Mouse (Mus musculus) forebrain, embryonic 15.5 days (tissue): Measurements from ENCODE around the gene Ednrb. TPM values are rescaled to one million over a fixed set of nuclear protein-coding genes. Genes with fewer than 3 reads are reported as not detected.
A peak's percentile ranks its signal among the peaks of the same experiment; 100 is the strongest.

ENCODE experiments used
- ATAC-seq: fragments of 200-750 bp; cut with Nextera tagmentation; replicated peaks from 2 replicates; pipeline ENCODE4 v1.8.0; 2017; ENCODE audit warnings: mild to moderate bottlenecking, moderate TSS enrichment, moderate library complexity
- H3K27ac ChIP-seq: fragments of 300-500 bp; sonication (generic); replicated peaks from 2 replicates; pipeline ENCODE4 v1.5.1; 2015; ENCODE audit warnings: mild to moderate bottlenecking, inconsistent platforms
- H3K27me3 ChIP-seq: fragments of 300-500 bp; sonication (generic); 2 replicates; pipeline ENCODE4 v1.6.1; 2015; ENCODE audit warnings: inconsistent platforms
- H3K36me3 ChIP-seq: fragments of 300-500 bp; sonication (generic); 2 replicates; pipeline ENCODE4 v1.6.1; 2015; ENCODE audit warnings: mild to moderate bottlenecking, inconsistent platforms
- H3K4me1 ChIP-seq: fragments of 300-500 bp; sonication (generic); 2 replicates; pipeline ENCODE4 v1.6.1; 2015; ENCODE audit warnings: inconsistent platforms
- H3K4me2 ChIP-seq: fragments of 300-500 bp; sonication (generic); replicated peaks from 2 replicates; pipeline ENCODE4 v1.6.1; 2015; ENCODE audit warnings: mild to moderate bottlenecking, inconsistent platforms
- H3K4me3 ChIP-seq: fragments of 300-500 bp; sonication (generic); 2 replicates; pipeline ENCODE4 v1.5.1; 2015; ENCODE audit warnings: mild to moderate bottlenecking, inconsistent platforms
- H3K9ac ChIP-seq: fragments of 300-500 bp; sonication (generic); replicated peaks from 2 replicates; pipeline ENCODE4 v1.6.1; 2015; ENCODE audit warnings: mild to moderate bottlenecking, inconsistent platforms
- H3K9me3 ChIP-seq: fragments of 300-500 bp; sonication (generic); 2 replicates; pipeline ENCODE4 v1.6.1; 2016; ENCODE audit warnings: inconsistent platforms
- WGBS: fragments of 180-500 bp; shearing (Covaris S2); methylation state at CpG from one replicate; pipeline ENCODE4 v1.1.7; 2015; ENCODE audit warnings: mixed read lengths; 5-methylcytosine and 5-hydroxymethylcytosine counted together
- polyA plus RNA-seq: library from polyadenylated mRNA; unstranded; fragments of >200 nt; fragmentation: Nextera tagmentation; extraction: Ambion mirVana; gene quantifications from 2 replicates; pipeline ENCODE4 v1.2.1, GENCODE M21; 2015

The Ednrb gene
- polyA plus RNA-seq, 1 experiment from 2014 or later, result 61.8 TPM

DNA sequence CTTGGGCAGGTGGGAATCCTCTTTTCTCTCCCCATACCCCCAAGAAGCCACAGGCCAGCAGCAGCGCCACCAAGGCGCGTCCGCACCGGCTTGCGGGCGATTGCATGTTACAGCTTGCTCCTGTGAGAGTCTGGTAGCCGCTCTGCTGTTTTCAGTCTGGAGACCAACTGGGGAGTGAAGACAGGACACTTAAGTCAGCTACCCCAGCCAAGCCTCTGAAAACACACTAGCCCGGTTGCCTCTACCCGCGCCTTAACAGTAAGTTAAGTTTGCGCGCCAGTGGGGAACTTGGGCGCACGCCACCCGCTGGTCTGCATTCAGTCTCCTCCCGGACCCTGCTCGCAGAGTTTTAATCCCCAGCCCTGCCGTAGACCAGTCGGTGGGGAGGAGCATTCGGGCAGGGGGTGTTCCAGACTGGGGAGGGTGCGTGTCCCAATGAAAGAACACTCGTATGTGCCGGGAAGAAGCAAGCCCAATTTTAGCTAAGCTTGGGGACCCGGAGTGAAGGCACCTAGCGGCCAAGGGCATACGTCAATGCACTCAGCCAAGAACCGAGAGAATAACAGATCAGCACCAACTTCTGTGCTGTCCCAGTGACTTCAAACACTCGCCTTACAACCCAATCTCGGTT lies 716 bp downstream of the Ednrb start:
- Histone ChIP-seq H3K4me3 (peak overlapping the region; percentile 55), H3K27me3 (no peaks in the 10 kb centered on the region), H3K27ac (peak overlapping the region; percentile 59), H3K36me3 (no peaks in the 10 kb centered on the region), H3K4me2 (peak overlapping the region; percentile 98), H3K4me1 (peaks cover 18% of the 10 kb centered on the region), H3K9ac (peak overlapping the region; percentile 51), H3K9me3 (no peaks in the 10 kb centered on the region)
- under 1% methylated on average over 30 of the region's 30 CpGs for WGBS
- peak; percentile 81 for ATAC-seq

DNA sequence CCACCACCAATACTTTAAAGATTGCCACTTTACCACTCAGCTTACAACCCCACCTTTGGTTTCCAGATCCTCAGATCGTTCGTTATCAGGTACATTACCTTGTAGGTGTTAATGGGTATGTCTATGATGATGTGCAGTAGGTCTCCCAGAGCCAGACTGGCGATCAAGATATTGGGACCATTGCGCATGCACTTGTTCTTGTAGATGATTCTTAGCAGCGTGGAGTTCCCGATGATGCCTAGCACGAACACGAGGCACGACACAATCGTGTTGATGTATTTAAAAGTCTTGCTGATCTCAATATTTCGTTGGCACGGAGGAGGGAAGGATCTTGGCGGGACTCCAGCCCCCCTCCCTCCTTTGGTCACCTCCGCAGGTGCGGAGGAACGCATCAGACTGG lies 1.3 kb downstream of the Ednrb start:
- no peaks in the 10 kb centered on the region for H3K27me3 ChIP-seq
- WGBS, result 6% methylated on average over 16 of the region's 16 CpGs
- H3K36me3 ChIP-seq, result no peaks in the 10 kb centered on the region
- peak overlapping the region; percentile 59 for H3K27ac ChIP-seq
- no peaks in the 10 kb centered on the region for H3K9me3 ChIP-seq
- peak overlapping the region; percentile 98 for H3K4me2 ChIP-seq
- H3K9ac ChIP-seq, result peak overlapping the region; percentile 51
- peaks cover 18% of the 10 kb centered on the region for H3K4me1 ChIP-seq
- peak overlapping the region; percentile 55 for H3K4me3 ChIP-seq
- ATAC-seq, result peak; percentile 31; the same call in 1 of the 2 replicates

- peaks cover 18% of the 10 kb centered on the region for H3K4me1 ChIP-seq
- H3K4me3 ChIP-seq, result no peak overlapping the region
- no peak overlapping the region for H3K27ac ChIP-seq
- no peak overlapping the region for H3K9ac ChIP-seq
- ATAC-seq, result no peak
- no peaks in the 10 kb centered on the region for H3K36me3 ChIP-seq
- WGBS, result 78% methylated on average over 2 of the region's 2 CpGs
- no peaks in the 10 kb centered on the region for H3K27me3 ChIP-seq
- no peaks in the 10 kb centered on the region for H3K9me3 ChIP-seq
- H3K4me2 ChIP-seq, result no peak overlapping the region
Observed at GRCm38 (mm10) chr14:103840436-103840835, 3.8 kb downstream of the Ednrb start.

GRCm38 (mm10) chr14:103838887-103839286 lies 5.3 kb downstream of the Ednrb start:
- no peaks in the 10 kb centered on the region for H3K27me3 ChIP-seq
- no peak for ATAC-seq
- no peak overlapping the region for H3K9ac ChIP-seq
- H3K4me2 ChIP-seq, result no peak overlapping the region
- 95% methylated on average over 5 of the region's 5 CpGs for WGBS
- H3K27ac ChIP-seq, result no peak overlapping the region
- peaks cover 7% of the 10 kb centered on the region for H3K4me1 ChIP-seq
- H3K4me3 ChIP-seq, result no peak overlapping the region
- H3K9me3 ChIP-seq, result no peaks in the 10 kb centered on the region
- no peaks in the 10 kb centered on the region for H3K36me3 ChIP-seq

DNA sequence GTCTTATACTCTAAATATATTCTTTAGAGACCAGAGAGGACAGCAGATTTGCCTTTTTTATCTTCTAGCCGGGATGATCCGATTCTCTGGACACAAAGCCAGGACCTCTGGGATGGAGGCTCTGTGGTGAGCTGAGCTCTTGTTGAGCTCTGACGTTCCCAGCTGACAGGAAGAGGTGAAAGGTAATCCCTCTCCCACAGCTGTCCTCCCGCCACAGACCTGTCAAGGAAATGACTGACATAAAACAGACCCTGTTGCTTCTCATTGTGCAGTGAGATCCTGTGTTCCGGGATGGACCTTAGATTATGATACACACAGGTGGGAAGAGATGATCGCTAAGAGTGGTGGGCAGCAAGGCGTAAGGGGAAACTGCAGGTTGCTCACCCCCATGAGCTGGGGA lies 9.6 kb downstream of the Ednrb start:
- no peak overlapping the region for H3K27ac ChIP-seq
- no peak overlapping the region for H3K9ac ChIP-seq
- H3K9me3 ChIP-seq, result no peaks in the 10 kb centered on the region
- 49% methylated on average over 7 of the region's 7 CpGs for WGBS
- H3K36me3 ChIP-seq, result no peaks in the 10 kb centered on the region
- H3K4me2 ChIP-seq, result no peak overlapping the region
- H3K27me3 ChIP-seq, result no peaks in the 10 kb centered on the region
- H3K4me1 ChIP-seq, result no peaks in the 10 kb centered on the region
- ATAC-seq, result 0 out of 2 replicates have a peak, but pooled peaks have one; percentile 35
- no peak overlapping the region for H3K4me3 ChIP-seq

DNA sequence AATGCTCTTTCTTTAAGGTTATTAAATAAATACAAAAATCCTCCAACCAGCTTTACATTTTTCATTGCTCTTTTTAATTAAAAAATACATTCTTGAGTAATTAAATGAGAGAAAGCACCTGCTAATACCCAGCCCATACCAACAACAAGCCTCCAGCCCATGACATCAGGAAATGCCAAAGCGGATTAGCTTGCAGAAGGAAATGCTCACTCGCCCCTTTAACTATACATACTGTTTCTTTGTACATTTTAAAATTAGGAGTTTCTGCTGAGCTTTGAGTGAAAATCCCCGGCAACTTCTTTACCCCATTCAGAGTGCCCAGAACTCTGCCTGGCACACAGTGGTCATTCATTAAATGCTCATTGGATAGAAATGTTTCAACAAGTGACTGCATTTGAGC lies 10.1 kb downstream of the Ednrb start:
- 27% methylated on average over 3 of the region's 3 CpGs for WGBS
- no peaks in the 10 kb centered on the region for H3K27me3 ChIP-seq
- no peak overlapping the region for H3K4me2 ChIP-seq
- no peak overlapping the region for H3K9ac ChIP-seq
- H3K27ac ChIP-seq, result no peak overlapping the region
- H3K36me3 ChIP-seq, result no peaks in the 10 kb centered on the region
- no peak overlapping the region for H3K4me3 ChIP-seq
- no peaks in the 10 kb centered on the region for H3K9me3 ChIP-seq
- no peaks in the 10 kb centered on the region for H3K4me1 ChIP-seq
- no peak for ATAC-seq

DNA sequence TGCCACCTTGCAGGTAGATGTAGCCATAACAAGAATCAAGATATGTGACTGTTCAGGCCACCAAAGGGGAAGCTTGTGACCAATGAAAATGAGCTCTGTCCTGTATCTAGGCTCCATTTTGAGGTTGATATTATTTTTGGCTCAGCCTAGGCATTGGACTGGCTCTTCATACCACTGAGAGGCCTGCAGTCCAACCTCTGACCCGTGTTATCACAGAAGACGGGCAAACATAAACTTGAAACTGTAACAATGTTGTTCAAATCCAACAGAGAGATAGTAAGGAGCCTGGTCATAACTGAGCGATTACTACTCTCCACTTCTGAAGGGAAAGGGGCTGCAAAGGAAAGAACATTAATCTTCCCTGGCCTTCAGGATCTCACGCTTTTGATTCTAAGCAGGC lies 11.7 kb downstream of the Ednrb start:
- Histone ChIP-seq H3K4me3 (no peak overlapping the region), H3K27ac (no peak overlapping the region), H3K4me1 (no peaks in the 10 kb centered on the region), H3K36me3 (no peaks in the 10 kb centered on the region), H3K27me3 (no peaks in the 10 kb centered on the region), H3K9ac (no peak overlapping the region), H3K4me2 (no peak overlapping the region), H3K9me3 (no peaks in the 10 kb centered on the region)
- WGBS, result 97% methylated on average over 4 of the region's 4 CpGs
- no peak for ATAC-seq

- ATAC-seq, result no peak
- Histone ChIP-seq H3K27ac (no peak overlapping the region), H3K4me3 (no peak overlapping the region), H3K36me3 (no peaks in the 10 kb centered on the region), H3K27me3 (no peaks in the 10 kb centered on the region), H3K9ac (no peak overlapping the region), H3K4me1 (no peaks in the 10 kb centered on the region), H3K9me3 (no peaks in the 10 kb centered on the region), H3K4me2 (no peak overlapping the region)
- WGBS, result 71% methylated on average over 5 of the region's 5 CpGs
Observed at GRCm38 (mm10) chr14:103831007-103831406, 13.2 kb downstream of the Ednrb start.

DNA sequence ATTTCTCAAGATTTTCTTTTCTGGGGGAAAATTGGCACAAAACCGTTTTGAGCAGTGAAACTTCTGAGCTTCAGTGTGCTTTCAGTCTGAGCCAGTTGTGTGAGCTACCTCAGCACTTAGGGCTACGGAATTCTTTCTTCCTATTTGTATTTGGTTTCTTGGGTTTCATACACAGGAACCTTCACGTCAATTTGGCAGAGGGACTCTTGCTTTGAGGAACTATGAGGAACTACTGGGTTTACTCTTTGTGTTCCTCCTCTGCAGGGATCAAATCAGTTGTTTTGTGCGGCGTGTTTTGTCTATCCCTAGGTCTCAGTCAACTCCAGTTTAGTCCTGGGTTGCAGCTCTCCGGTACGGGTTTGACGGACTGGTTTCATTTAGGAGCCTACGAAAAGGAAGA lies 17.9 kb downstream of the Ednrb start:
- H3K27ac ChIP-seq, result no peak overlapping the region
- H3K27me3 ChIP-seq, result no peaks in the 10 kb centered on the region
- H3K4me3 ChIP-seq, result no peak overlapping the region
- no peaks in the 10 kb centered on the region for H3K9me3 ChIP-seq
- H3K4me1 ChIP-seq, result no peaks in the 10 kb centered on the region
- H3K36me3 ChIP-seq, result no peaks in the 10 kb centered on the region
- WGBS, result 87% methylated on average over 9 of the region's 9 CpGs
- H3K9ac ChIP-seq, result no peak overlapping the region
- no peak for ATAC-seq
- no peak overlapping the region for H3K4me2 ChIP-seq

- Histone ChIP-seq H3K27me3 (no peaks in the 10 kb centered on the region), H3K36me3 (no peaks in the 10 kb centered on the region), H3K4me1 (no peaks in the 10 kb centered on the region), H3K4me3 (no peak overlapping the region), H3K4me2 (no peak overlapping the region), H3K9me3 (no peaks in the 10 kb centered on the region), H3K9ac (no peak overlapping the region), H3K27ac (no peak overlapping the region)
- WGBS, result 94% methylated on average over 5 of the region's 5 CpGs
- no peak for ATAC-seq
Observed at GRCm38 (mm10) chr14:103825934-103826333, 18.3 kb downstream of the Ednrb start.

GRCm38 (mm10) chr14:103823501-103823900 lies 20.7 kb downstream of the Ednrb start:
- no peak overlapping the region for H3K4me2 ChIP-seq
- no peaks in the 10 kb centered on the region for H3K4me1 ChIP-seq
- H3K36me3 ChIP-seq, result no peaks in the 10 kb centered on the region
- no peaks in the 10 kb centered on the region for H3K27me3 ChIP-seq
- ATAC-seq, result no peak
- H3K27ac ChIP-seq, result no peak overlapping the region
- no peaks in the 10 kb centered on the region for H3K9me3 ChIP-seq
- H3K4me3 ChIP-seq, result no peak overlapping the region
- no peak overlapping the region for H3K9ac ChIP-seq
- 88% methylated on average over 7 of the region's 7 CpGs for WGBS

- 58% methylated on average over 1 of the region's 1 CpGs for WGBS
Observed at GRCm38 (mm10) chr14:103822590-103822989, 21.6 kb downstream of the Ednrb start.

GRCm38 (mm10) chr14:103816637-103817308 lies 27.4 kb downstream of the Ednrb start:
- H3K27me3 ChIP-seq, result no peaks in the 10 kb centered on the region
- H3K4me3 ChIP-seq, result no peak overlapping the region
- no peaks in the 10 kb centered on the region for H3K4me1 ChIP-seq
- no peak overlapping the region for H3K9ac ChIP-seq
- ATAC-seq, result no peak
- no peaks in the 10 kb centered on the region for H3K36me3 ChIP-seq
- H3K4me2 ChIP-seq, result no peak overlapping the region
- H3K9me3 ChIP-seq, result no peaks in the 10 kb centered on the region
- WGBS, result 89% methylated on average over 25 of the region's 25 CpGs
- no peak overlapping the region for H3K27ac ChIP-seq

More at GRCm38 (mm10) chr14:103822590-103822989, 21.6 kb downstream of the Ednrb start:
- H3K4me2 ChIP-seq, result no peak overlapping the region
- no peak overlapping the region for H3K4me3 ChIP-seq
- H3K27ac ChIP-seq, result no peak overlapping the region
- no peaks in the 10 kb centered on the region for H3K9me3 ChIP-seq
- no peaks in the 10 kb centered on the region for H3K27me3 ChIP-seq
- no peaks in the 10 kb centered on the region for H3K4me1 ChIP-seq
- H3K36me3 ChIP-seq, result no peaks in the 10 kb centered on the region
- no peak for ATAC-seq
- no peak overlapping the region for H3K9ac ChIP-seq
